Mouse (Mus musculus): Measurements from ENCODE around the gene Mark3. TPM values are rescaled to one million over a fixed set of nuclear protein-coding genes. Genes with fewer than 3 reads are reported as not detected.

Gene Mark3
- total RNA-seq, 4 experiments from 2014 or later, result 45.6 to 57.4 (median 48.2) TPM

GRCm38 (mm10) chr12:111694880-111695804 is 120.8 kb downstream of the Mark3 start:
- no peak for DNase-seq (ENCODE audit: low spot score in 2 of 2)

- DNase-seq (ENCODE audit: low spot score in 2 of 2), result peak in 1 of 2 experiments; percentile 50
Measured at GRCm38 (mm10) chr12:111696239-111696638, 121.9 kb downstream of the Mark3 start.

- DNase-seq (ENCODE audit: low spot score in 2 of 2), result no peak
Measured at GRCm38 (mm10) chr12:111697708-111698107, 123.4 kb downstream of the Mark3 start.

DNA sequence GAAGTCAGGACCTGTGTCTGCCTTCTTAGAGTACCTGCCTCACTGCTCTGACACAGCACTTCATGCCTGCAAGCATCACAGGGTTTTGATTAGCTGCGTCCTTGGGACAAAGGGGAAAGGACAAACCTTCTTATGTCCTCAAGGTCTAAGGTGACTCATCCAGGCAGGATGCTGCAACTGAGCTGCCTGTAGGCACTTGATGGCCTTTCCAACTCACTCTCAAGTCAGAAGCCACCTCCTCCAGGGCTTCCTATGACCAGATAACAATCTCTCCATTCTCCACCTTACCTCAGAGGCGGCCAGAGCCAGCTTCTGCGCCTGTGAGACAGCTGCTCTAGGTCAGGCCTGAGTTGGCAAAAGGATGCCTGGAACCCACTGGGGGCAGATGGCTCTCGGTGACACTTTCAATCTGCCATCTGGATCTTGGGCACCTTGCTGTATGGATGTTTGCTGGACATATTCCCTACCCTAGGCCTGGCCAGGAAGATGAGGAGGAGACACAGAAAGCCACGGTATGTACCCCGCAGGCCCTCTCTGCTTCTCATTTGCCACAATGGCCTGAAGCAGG is 124.1 kb downstream of the Mark3 start:
- no peak for DNase-seq (ENCODE audit: low spot score in 2 of 2)

DNA sequence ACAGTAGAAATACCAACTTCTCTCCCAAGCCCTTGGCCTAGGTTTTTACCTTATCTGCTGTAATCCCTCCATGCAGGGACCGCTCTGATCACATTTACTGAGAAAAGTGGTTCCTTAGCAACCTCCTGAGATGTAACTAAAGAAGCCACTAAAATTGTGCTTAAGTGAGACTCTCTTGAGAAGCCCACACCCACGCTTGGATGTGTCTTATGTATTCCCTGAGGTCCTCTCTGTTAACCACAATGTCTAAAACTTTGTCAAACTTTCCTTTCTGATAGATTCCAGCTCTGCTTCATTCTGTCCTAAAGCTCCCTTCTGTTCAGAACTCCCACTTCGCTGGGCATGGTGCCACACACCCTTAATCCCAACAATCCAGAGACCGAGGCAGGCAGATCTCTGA is 125.2 kb downstream of the Mark3 start:
- no peak for DNase-seq (ENCODE audit: low spot score in 2 of 2)

DNA sequence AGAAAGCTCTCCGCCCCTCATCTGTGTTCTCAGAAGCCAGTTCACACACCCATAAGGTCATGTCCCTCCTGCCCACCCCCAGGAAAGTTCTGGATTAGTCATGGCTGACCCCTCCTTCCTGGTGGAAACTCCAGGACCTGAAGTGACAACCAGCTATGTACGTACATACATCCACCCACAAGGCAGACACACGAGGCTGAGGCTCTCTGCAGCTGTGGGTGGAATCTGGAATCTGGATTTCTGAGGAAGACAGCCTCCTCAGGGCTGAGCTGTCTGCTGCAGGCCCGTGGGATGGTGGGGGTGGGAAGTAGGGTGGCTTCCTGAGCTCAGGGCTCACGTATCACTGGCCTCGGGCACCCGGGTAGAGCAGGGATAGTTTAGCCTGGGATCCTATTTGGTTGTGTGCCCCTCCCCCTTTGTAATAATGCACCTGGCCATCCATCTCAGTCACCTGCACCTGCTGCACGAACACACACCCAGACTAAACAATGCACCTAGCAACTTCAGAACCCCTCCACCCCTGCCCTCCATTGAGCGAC is 126.7 kb downstream of the Mark3 start:
- DNase-seq (ENCODE audit: low spot score in 2 of 2), result no peak

DNA sequence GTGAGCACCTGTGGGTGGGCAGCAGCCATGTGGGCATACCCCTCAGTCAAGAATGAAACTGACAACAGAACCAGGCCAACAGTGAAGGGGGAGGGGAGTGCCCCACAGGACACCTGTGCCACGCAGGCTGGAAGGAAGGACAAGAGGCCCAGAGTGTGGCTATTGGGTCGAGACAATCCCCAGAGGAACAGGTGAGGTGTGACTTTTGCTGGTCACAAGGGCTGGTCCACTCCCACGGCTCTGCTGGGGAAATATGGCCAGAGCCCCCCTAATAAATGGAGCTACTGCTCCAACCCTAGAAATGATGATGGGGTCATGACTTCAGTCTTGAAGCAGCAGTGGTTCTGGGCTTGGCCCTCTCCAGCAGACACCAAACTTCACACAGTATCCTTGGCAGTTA is 129.0 kb downstream of the Mark3 start:
- DNase-seq (ENCODE audit: low spot score in 2 of 2), result no peak

DNA sequence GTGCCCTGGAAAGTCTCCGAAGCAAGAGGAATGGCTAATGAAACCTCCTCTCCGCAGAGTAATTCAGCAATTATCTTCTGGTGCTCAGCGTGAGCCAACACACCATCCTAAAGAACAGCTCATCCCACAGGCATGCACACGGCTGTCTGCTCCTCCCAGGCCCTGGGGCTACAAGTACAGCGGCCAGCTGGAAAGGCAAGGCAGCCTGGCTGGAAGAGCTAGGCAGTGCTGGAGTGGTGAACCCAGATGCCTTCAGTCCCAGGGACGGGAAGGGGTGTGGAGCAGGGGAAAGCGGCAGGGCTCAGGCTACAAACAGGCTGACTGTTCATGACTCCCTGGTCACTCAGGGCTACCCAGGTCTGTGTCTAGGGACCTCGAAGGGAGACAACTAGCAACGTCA is 130.3 kb downstream of the Mark3 start:
- peak; percentile 52 to 74 for DNase-seq (ENCODE audit: low spot score in 2 of 2)

GRCm38 (mm10) chr12:111705186-111705973 is 131.1 kb downstream of the Mark3 start:
- DNase-seq (ENCODE audit: low spot score in 2 of 2), result peak; percentile 81 to 84

Other genes starting within 250 kb of the Mark3 start
- gene Cdc42bpb, start 196.8 kb upstream of the Mark3 start, total RNA-seq (2022), result 10 to 100 TPM; 13.7 to 18.7 (median 14.9) TPM
- not detected for gene Lbhd2, start 167.7 kb upstream of the Mark3 start, total RNA-seq (2022)
- 1 to 10 TPM in 3 of 4 experiments, under 1 TPM in 1; 0.72 to 3.2 (median 2.7) TPM for gene Exoc3l4, start 157.5 kb upstream of the Mark3 start, total RNA-seq (2022)
- 10 to 100 TPM; 17.0 to 41.0 (median 32.6) TPM for gene Tnfaip2, start 132.1 kb upstream of the Mark3 start, total RNA-seq (2022)
- gene Gm266, start 88.7 kb upstream of the Mark3 start, total RNA-seq (2022), result under 1 TPM in 3 of 4 experiments, not detected in 1; 0.27 to 0.34 (median 0.31) TPM
- gene Eif5, start 36.5 kb upstream of the Mark3 start, total RNA-seq (2022), result 100 to 1,000 TPM; 151 to 194 (median 168) TPM
- gene Ckb, start 97.8 kb downstream of the Mark3 start, total RNA-seq (2022), result 1 to 10 TPM; 2.8 to 8.5 (median 5.7) TPM
- gene Trmt61a, start 103.6 kb downstream of the Mark3 start, total RNA-seq (2022), result 1 to 10 TPM; 2.1 to 2.7 (median 2.5) TPM
- gene Bag5, start 138.7 kb downstream of the Mark3 start, total RNA-seq (2022), result 10 to 100 TPM; 11.4 to 19.6 (median 16.3) TPM
- 10 to 100 TPM; 36.2 to 40.8 (median 38.9) TPM for gene Apopt1, start 138.7 kb downstream of the Mark3 start, total RNA-seq (2022)
- gene Klc1, start 184.3 kb downstream of the Mark3 start, total RNA-seq (2022), result 10 to 100 TPM; 47.9 to 62.7 (median 50.9) TPM
- gene Xrcc3, start 239.3 kb downstream of the Mark3 start, total RNA-seq (2022), result under 1 TPM in 1 of 4 experiments, not detected in 3; 0.46 TPM
- 10 to 100 TPM; 11.2 to 18.5 (median 15.2) TPM for gene Zfyve21, start 239.6 kb downstream of the Mark3 start, total RNA-seq (2022)

Measured in gastrocnemius, adult 8-10 months (tissue).